Mouse (Mus musculus): ENCODE measurements at regions not wholly inside any gene's neighbourhood (a gene's known extent, or its start where the extent isn't known, plus 50 kb on each side); places are given as distances from the start of the nearest gene placed in this dataset.

- Histone ChIP-seq H3K4me1 (ENCODE audit: control insufficient read depth, insufficient read depth, low read length) (no peaks in the 10 kb centered on the region), H3K9ac (ENCODE audit: low read depth, low read length) (no peak overlapping the region), H3K9me3 (ENCODE audit: control insufficient read depth, low read length) (no peaks in the 10 kb centered on the region), H3K36me3 (ENCODE audit: control insufficient read depth, insufficient read depth, low read length) (no peaks in the 10 kb centered on the region), H3K27me3 (ENCODE audit: control insufficient read depth, insufficient read depth, low read length) (no peaks in the 10 kb centered on the region), H3K4me2 (replicated peaks; ENCODE audit: low read depth, low read length) (no peak overlapping the region), H3K4me3 (ENCODE audit: low read length) (no peak overlapping the region), H3K27ac (ENCODE audit: low read depth, low read length) (no peak overlapping the region)
- 66% methylated on average over 7 of the region's 7 CpGs for WGBS
- no peak for ATAC-seq (ENCODE audit: low FRiP score, low TSS enrichment)
Observed at GRCm38 (mm10) chr8:97308304-97308703, 1420.0 kb upstream of the Got2 start.

GRCm38 (mm10) chr8:97270582-97270981 lies 1382.2 kb upstream of the Got2 start:
- H3K36me3 ChIP-seq (ENCODE audit: control insufficient read depth, insufficient read depth, low read length) = no peaks in the 10 kb centered on the region
- no peaks in the 10 kb centered on the region for H3K9me3 ChIP-seq (ENCODE audit: control insufficient read depth, low read length)
- H3K9ac ChIP-seq (ENCODE audit: low read depth, low read length) = no peak overlapping the region
- no peak overlapping the region for H3K4me2 ChIP-seq (replicated peaks; ENCODE audit: low read depth, low read length)
- H3K27ac ChIP-seq (ENCODE audit: low read depth, low read length) = no peak overlapping the region
- ATAC-seq (ENCODE audit: low FRiP score, low TSS enrichment) = no peak
- H3K27me3 ChIP-seq (ENCODE audit: control insufficient read depth, insufficient read depth, low read length) = no peaks in the 10 kb centered on the region
- 66% methylated on average over 3 of the region's 3 CpGs for WGBS
- no peak overlapping the region for H3K4me3 ChIP-seq (ENCODE audit: low read length)
- no peaks in the 10 kb centered on the region for H3K4me1 ChIP-seq (ENCODE audit: control insufficient read depth, insufficient read depth, low read length)

GRCm38 (mm10) chr8:97260964-97261363 lies 1372.6 kb upstream of the Got2 start:
- WGBS = 91% methylated on average over 1 of the region's 1 CpGs
- Histone ChIP-seq H3K27me3 (ENCODE audit: control insufficient read depth, insufficient read depth, low read length) (no peaks in the 10 kb centered on the region), H3K4me1 (ENCODE audit: control insufficient read depth, insufficient read depth, low read length) (no peaks in the 10 kb centered on the region), H3K4me2 (replicated peaks; ENCODE audit: low read depth, low read length) (no peak overlapping the region), H3K27ac (ENCODE audit: low read depth, low read length) (no peak overlapping the region), H3K36me3 (ENCODE audit: control insufficient read depth, insufficient read depth, low read length) (no peaks in the 10 kb centered on the region), H3K9ac (ENCODE audit: low read depth, low read length) (no peak overlapping the region), H3K4me3 (ENCODE audit: low read length) (no peak overlapping the region), H3K9me3 (ENCODE audit: control insufficient read depth, low read length) (0 out of 2 replicates have a peak, but pooled peaks cover 2% of the 10 kb centered on the region)
- no peak for ATAC-seq (ENCODE audit: low FRiP score, low TSS enrichment)

GRCm38 (mm10) chr8:97254169-97254568 lies 1365.8 kb upstream of the Got2 start:
- Histone ChIP-seq H3K36me3 (ENCODE audit: control insufficient read depth, insufficient read depth, low read length) (no peaks in the 10 kb centered on the region), H3K4me2 (replicated peaks; ENCODE audit: low read depth, low read length) (no peak overlapping the region)
- ATAC-seq (ENCODE audit: low FRiP score, low TSS enrichment) = no peak

DNA sequence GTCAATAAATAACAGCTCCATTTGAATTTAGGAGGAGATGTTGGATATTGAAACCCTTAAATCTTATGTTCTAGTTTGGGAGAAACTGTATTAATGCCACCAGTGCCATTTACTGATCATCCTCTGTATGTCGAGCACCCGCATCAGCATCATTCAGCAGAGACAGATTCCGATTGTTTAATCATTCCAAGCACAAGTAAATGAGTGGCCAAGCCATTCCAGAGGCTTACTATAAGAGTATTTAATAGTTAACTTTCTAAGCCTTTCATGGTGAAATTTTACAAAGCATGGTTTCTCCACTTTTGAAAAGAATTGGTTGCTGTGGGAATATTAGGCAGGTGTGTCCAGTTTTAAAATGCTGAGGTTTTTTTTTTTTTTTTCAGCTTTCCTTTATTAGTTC lies 1363.9 kb upstream of the Got2 start:
- 0 out of 2 replicates have a peak, but pooled peaks have one; percentile 32 for ATAC-seq (ENCODE audit: low FRiP score, low TSS enrichment)
- no peak overlapping the region for H3K9ac ChIP-seq (ENCODE audit: low read depth, low read length)
- no peaks in the 10 kb centered on the region for H3K27me3 ChIP-seq (ENCODE audit: control insufficient read depth, insufficient read depth, low read length)
- no peaks in the 10 kb centered on the region for H3K4me1 ChIP-seq (ENCODE audit: control insufficient read depth, insufficient read depth, low read length)
- 0 out of 2 replicates have a peak, but pooled peaks cover 2% of the 10 kb centered on the region for H3K9me3 ChIP-seq (ENCODE audit: control insufficient read depth, low read length)
- no peak overlapping the region for H3K4me3 ChIP-seq (ENCODE audit: low read length)
- no peak overlapping the region for H3K27ac ChIP-seq (ENCODE audit: low read depth, low read length)
- no peak overlapping the region for H3K4me2 ChIP-seq (replicated peaks; ENCODE audit: low read depth, low read length)
- 57% methylated on average over 3 of the region's 3 CpGs for WGBS
- no peaks in the 10 kb centered on the region for H3K36me3 ChIP-seq (ENCODE audit: control insufficient read depth, insufficient read depth, low read length)

More at GRCm38 (mm10) chr8:97254169-97254568, 1365.8 kb upstream of the Got2 start:
- Histone ChIP-seq H3K9ac (ENCODE audit: low read depth, low read length) (no peak overlapping the region), H3K27ac (ENCODE audit: low read depth, low read length) (no peak overlapping the region), H3K4me1 (ENCODE audit: control insufficient read depth, insufficient read depth, low read length) (no peaks in the 10 kb centered on the region), H3K27me3 (ENCODE audit: control insufficient read depth, insufficient read depth, low read length) (no peaks in the 10 kb centered on the region), H3K4me3 (ENCODE audit: low read length) (no peak overlapping the region), H3K9me3 (ENCODE audit: control insufficient read depth, low read length) (0 out of 2 replicates have a peak, but pooled peaks cover 2% of the 10 kb centered on the region)

DNA sequence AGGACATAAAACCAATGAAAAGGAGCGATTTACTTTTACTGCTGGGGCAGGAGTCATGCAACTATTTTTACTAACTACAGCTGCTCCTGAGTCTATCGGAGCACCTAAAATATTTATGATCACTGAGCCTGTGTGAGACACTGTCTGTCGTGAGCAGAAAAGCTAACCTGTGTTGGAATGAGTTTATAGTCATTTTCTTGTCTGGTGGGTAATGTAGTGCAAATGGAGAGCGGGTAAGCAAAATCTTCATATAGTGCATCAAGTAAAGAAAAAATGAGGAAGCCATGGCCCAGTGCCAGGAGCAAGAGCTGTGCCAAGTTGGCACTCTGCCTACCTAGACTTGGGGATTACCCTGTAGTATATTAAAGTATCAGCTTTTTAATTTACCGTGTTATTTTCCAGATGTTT lies 1363.1 kb upstream of the Got2 start:
- H3K27ac ChIP-seq (ENCODE audit: low read depth, low read length) = no peak overlapping the region
- ATAC-seq (ENCODE audit: low FRiP score, low TSS enrichment) = no peak
- H3K4me2 ChIP-seq (replicated peaks; ENCODE audit: low read depth, low read length) = no peak overlapping the region
- WGBS = 37% methylated on average over 5 of the region's 5 CpGs
- no peak overlapping the region for H3K9ac ChIP-seq (ENCODE audit: low read depth, low read length)
- H3K4me3 ChIP-seq (ENCODE audit: low read length) = no peak overlapping the region
- H3K9me3 ChIP-seq (ENCODE audit: control insufficient read depth, low read length) = 0 out of 2 replicates have a peak, but pooled peaks cover 2% of the 10 kb centered on the region
- no peaks in the 10 kb centered on the region for H3K27me3 ChIP-seq (ENCODE audit: control insufficient read depth, insufficient read depth, low read length)
- no peaks in the 10 kb centered on the region for H3K36me3 ChIP-seq (ENCODE audit: control insufficient read depth, insufficient read depth, low read length)
- no peaks in the 10 kb centered on the region for H3K4me1 ChIP-seq (ENCODE audit: control insufficient read depth, insufficient read depth, low read length)

DNA sequence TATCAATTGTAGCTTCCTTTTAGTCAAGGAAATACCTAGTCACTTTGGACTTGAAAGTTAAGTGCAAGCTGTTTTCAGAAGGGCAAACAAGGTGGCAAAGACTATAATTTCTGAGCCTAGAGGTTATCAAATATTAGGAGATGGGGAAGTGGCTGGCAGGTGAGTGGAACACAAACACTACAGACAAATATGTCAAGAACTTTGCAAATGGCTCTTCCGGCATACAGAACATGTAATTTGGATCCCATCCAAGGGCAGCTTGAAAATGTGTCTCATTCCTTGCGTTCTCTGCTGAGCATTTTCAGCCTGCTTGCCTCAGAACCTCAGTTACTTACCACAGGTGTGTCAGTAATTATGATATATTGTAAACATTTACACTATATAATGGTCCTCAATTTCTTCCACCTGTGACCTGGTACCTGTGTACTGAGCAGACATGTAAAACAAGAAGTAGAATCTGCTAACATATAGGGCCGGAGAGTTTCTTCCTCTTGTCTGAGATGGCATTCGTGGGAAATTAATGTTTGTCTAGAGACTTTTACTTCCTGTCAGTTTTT lies 1346.3 kb upstream of the Got2 start:
- Histone ChIP-seq H3K4me2 (replicated peaks; ENCODE audit: low read depth, low read length) (no peak overlapping the region), H3K27ac (ENCODE audit: low read depth, low read length) (no peak overlapping the region)
- ATAC-seq (ENCODE audit: low FRiP score, low TSS enrichment) = no peak

DNA sequence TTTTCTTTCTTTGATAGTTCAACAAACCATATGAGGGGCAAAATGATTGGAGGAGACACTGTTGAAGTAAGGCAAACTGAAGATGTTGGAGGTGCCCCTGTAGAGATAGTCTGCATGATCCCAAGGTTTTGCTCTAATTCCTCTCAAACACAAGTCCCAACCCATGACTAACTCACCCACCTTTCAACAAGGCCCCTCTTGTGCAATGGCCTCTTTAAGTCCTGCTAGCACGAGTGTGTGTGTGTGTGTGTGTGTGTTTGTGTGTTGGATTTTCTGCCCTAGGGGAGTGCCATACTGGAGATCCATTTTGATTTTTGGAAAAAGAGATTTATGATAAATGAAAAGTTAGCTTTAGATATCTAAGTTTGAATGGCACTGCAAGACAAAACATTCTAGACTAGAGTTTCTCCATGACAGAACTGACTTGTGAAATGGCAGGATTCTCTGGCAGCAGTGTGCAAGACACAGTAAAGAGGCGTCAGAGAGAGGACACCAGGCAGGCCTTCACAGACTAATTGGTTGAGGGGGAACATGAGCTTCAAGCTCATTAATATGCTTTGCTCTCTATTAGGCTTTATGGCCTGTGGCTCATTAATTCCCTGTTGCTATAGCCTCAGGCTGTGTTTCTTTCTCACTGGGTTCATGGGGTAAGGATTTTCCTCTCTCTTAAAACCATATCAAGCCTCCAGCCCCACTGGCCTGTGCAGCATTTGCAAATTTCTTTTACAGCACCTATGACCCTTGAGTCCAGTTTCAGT lies 1344.5 kb upstream of the Got2 start:
- no peaks in the 10 kb centered on the region for H3K9me3 ChIP-seq (ENCODE audit: control insufficient read depth, low read length)
- no peaks in the 10 kb centered on the region for H3K36me3 ChIP-seq (ENCODE audit: control insufficient read depth, insufficient read depth, low read length)
- no peaks in the 10 kb centered on the region for H3K4me1 ChIP-seq (ENCODE audit: control insufficient read depth, insufficient read depth, low read length)
- no peak overlapping the region for H3K9ac ChIP-seq (ENCODE audit: low read depth, low read length)
- H3K27ac ChIP-seq (ENCODE audit: low read depth, low read length) = no peak overlapping the region
- no peaks in the 10 kb centered on the region for H3K27me3 ChIP-seq (ENCODE audit: control insufficient read depth, insufficient read depth, low read length)
- no peak overlapping the region for H3K4me3 ChIP-seq (ENCODE audit: low read length)
- peak; percentile 86 for ATAC-seq (ENCODE audit: low FRiP score, low TSS enrichment)
- WGBS = 54% methylated on average over 2 of the region's 2 CpGs
- no peak overlapping the region for H3K4me2 ChIP-seq (replicated peaks; ENCODE audit: low read depth, low read length)

More for the DNA sequence above, 1346.3 kb upstream of the Got2 start:
- no peaks in the 10 kb centered on the region for H3K4me1 ChIP-seq (ENCODE audit: control insufficient read depth, insufficient read depth, low read length)
- no peaks in the 10 kb centered on the region for H3K27me3 ChIP-seq (ENCODE audit: control insufficient read depth, insufficient read depth, low read length)
- H3K9ac ChIP-seq (ENCODE audit: low read depth, low read length) = no peak overlapping the region
- WGBS = 75% methylated on average over 4 of the region's 4 CpGs
- no peaks in the 10 kb centered on the region for H3K36me3 ChIP-seq (ENCODE audit: control insufficient read depth, insufficient read depth, low read length)
- no peak overlapping the region for H3K4me3 ChIP-seq (ENCODE audit: low read length)
- no peaks in the 10 kb centered on the region for H3K9me3 ChIP-seq (ENCODE audit: control insufficient read depth, low read length)

DNA sequence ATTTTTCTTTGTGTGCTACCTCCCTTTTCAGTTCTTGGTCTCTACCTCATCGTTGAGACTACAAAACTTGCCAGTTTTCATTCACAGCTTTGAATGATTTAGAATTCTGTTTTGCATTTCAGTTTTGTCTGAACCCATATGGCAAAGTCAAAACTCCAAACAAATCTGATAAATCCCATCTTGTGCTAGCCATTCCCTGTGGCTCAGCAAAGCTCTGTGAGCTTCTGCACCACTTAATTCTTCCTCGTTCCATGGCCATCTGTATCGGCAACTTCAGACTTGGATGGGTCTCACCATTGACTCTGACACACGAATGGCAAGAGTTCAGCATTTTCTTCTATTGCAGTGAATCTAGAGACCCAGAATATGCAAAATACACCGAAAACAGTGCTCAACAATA lies 1343.3 kb upstream of the Got2 start:
- Histone ChIP-seq H3K9ac (ENCODE audit: low read depth, low read length) (no peak overlapping the region), H3K27ac (ENCODE audit: low read depth, low read length) (no peak overlapping the region), H3K9me3 (ENCODE audit: control insufficient read depth, low read length) (no peaks in the 10 kb centered on the region), H3K4me3 (ENCODE audit: low read length) (no peak overlapping the region), H3K4me1 (ENCODE audit: control insufficient read depth, insufficient read depth, low read length) (no peaks in the 10 kb centered on the region), H3K36me3 (ENCODE audit: control insufficient read depth, insufficient read depth, low read length) (no peaks in the 10 kb centered on the region), H3K27me3 (ENCODE audit: control insufficient read depth, insufficient read depth, low read length) (no peaks in the 10 kb centered on the region), H3K4me2 (replicated peaks; ENCODE audit: low read depth, low read length) (no peak overlapping the region)
- ATAC-seq (ENCODE audit: low FRiP score, low TSS enrichment) = no peak
- 90% methylated on average over 5 of the region's 5 CpGs for WGBS

All from kidney, embryonic 14.5 days (tissue).